In the genomic region with DNA sequence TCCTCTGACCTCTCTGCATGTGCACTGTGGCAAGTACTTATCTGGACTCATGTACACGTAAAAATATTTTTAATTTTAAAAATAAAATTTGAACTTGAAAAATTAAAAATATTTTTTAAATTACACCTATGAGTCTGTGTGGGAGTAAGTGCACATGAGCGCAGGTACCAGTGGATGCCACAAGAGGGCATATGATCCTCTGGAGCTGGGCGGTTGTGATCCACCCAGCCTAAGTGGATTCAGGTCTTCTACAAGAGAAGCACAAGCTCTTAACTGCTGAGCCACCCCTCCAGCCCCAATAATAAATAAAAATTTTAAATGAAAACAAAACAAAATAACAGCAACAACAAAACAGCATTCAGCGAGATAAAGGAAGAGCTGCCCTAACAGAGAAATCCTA, we compare ENCODE assay signal across 22 mouse cellular contexts. TPM values are rescaled to one million over a fixed set of nuclear protein-coding genes. Genes with fewer than 3 reads are reported as not detected.
A peak's percentile ranks its signal among the peaks of the same experiment; 100 is the strongest.
DNase-seq lines count a peak whose midpoint lies in the region; ATAC-seq and TF ChIP-seq lines count a peak whose summit lies in the region.
"Had no signal": no experiment of that assay in that cellular context is flagged by ENCODE, and none has a peak within 500 bp of the region (broad histone marks: within the 10 kb centered on the region; RNA-seq: fewer than 3 reads in every experiment).

No protein-coding gene starts in this region.

- no peaks in the 10 kb centered on the region for H3K9me3 ChIP-seq in intestine, postnatal 0 days (ENCODE audit: control insufficient read depth)
- no peaks in the 10 kb centered on the region for H3K9me3 ChIP-seq in intestine, embryonic 16.5 days (ENCODE audit: control insufficient read depth, low read length)
- no peaks in the 10 kb centered on the region for H3K9me3 ChIP-seq in lung, embryonic 14.5 days (ENCODE audit: low read depth, low read length)
- H3K9me3 ChIP-seq in midbrain, embryonic 10.5 days (replicated peaks) = no peaks in the 10 kb centered on the region
- H3K9me3 ChIP-seq: forebrain, embryonic 13.5 days; hindbrain, embryonic 15.5 days had no signal

- H3K9ac ChIP-seq in intestine, postnatal 0 days (ENCODE audit: low read depth, low read length) = no peak overlapping the region
- H3K9ac ChIP-seq in intestine, embryonic 16.5 days (ENCODE audit: low read depth, low read length) = no peak overlapping the region
- H3K9ac ChIP-seq in lung, embryonic 14.5 days = no peak overlapping the region
- H3K9ac ChIP-seq: forebrain, embryonic 13.5 days; forebrain, postnatal 0 days; heart, embryonic 13.5 days; hindbrain, embryonic 15.5 days had no signal

- no peaks in the 10 kb centered on the region for H3K36me3 ChIP-seq in intestine, postnatal 0 days (ENCODE audit: control insufficient read depth, insufficient read depth)
- no peaks in the 10 kb centered on the region for H3K36me3 ChIP-seq in intestine, embryonic 16.5 days (ENCODE audit: control insufficient read depth, insufficient read depth, low read length)
- H3K36me3 ChIP-seq in lung, embryonic 14.5 days (ENCODE audit: insufficient read depth) = no peaks in the 10 kb centered on the region
- H3K36me3 ChIP-seq in midbrain, embryonic 10.5 days = no peaks in the 10 kb centered on the region
- H3K36me3 ChIP-seq: embryonic facial prominence, embryonic 10.5 days; heart, embryonic 13.5 days; hindbrain, embryonic 15.5 days had no signal

- TF ChIP-seq CTCF in intestine, postnatal 0 days (IDR thresholded peaks at IDR 0.05; ENCODE audit: low read depth) = peak; percentile 19; the same call in 1 of the 2 replicates
- TF ChIP-seq CTCF in lung, embryonic 14.5 days (IDR thresholded peaks at IDR 0.05; ENCODE audit: low read depth) = 0 out of 2 replicates have a peak, but pooled peaks have one; percentile 16

- no peak for DNase-seq in lung, embryonic 14.5 days
- DNase-seq in lung, postnatal 10 days = no peak
- peak; percentile 62 for DNase-seq in R1 (ENCODE audit: low read depth, low spot score)
- DNase-seq in frontal cortex, postnatal 25 days (ENCODE audit: low spot score in 2 of 2) = no peak
- no peak for DNase-seq in midbrain, embryonic 10.5 days (ENCODE audit: low spot score)
- DNase-seq: adrenal gland, postnatal 14 days; cerebellum, adult 18-20 months; cerebellum, adult 9-11 months; cerebellum, postnatal 36 days; forebrain, postnatal 0 days; heart, postnatal 36 days; kidney, adult 18-20 months had no signal

- H3K4me1 ChIP-seq in intestine, postnatal 0 days (replicated peaks; ENCODE audit: control insufficient read depth, insufficient read depth, low read length) = no peaks in the 10 kb centered on the region
- H3K4me1 ChIP-seq in intestine, embryonic 16.5 days (ENCODE audit: control insufficient read depth, insufficient read depth, low read length) = no peaks in the 10 kb centered on the region
- no peaks in the 10 kb centered on the region for H3K4me1 ChIP-seq in lung, embryonic 14.5 days (ENCODE audit: insufficient read depth)
- H3K4me1 ChIP-seq in midbrain, embryonic 10.5 days = no peaks in the 10 kb centered on the region
- H3K4me1 ChIP-seq: forebrain, embryonic 13.5 days; heart, embryonic 13.5 days; hindbrain, embryonic 15.5 days had no signal

- no peak overlapping the region for H3K4me2 ChIP-seq in intestine, postnatal 0 days (replicated peaks; ENCODE audit: low read depth)
- H3K4me2 ChIP-seq in intestine, embryonic 16.5 days (ENCODE audit: low read depth, low read length) = no peak overlapping the region
- no peak overlapping the region for H3K4me2 ChIP-seq in lung, embryonic 14.5 days
- H3K4me2 ChIP-seq: forebrain, embryonic 13.5 days; heart, embryonic 13.5 days; hindbrain, embryonic 15.5 days had no signal

- no peak overlapping the region for H3K27ac ChIP-seq in intestine, postnatal 0 days (ENCODE audit: low read depth, low read length)
- H3K27ac ChIP-seq in intestine, embryonic 16.5 days (ENCODE audit: low read length) = no peak overlapping the region
- no peak overlapping the region for H3K27ac ChIP-seq in lung, embryonic 14.5 days (ENCODE audit: low read depth)
- H3K27ac ChIP-seq in midbrain, embryonic 10.5 days (replicated peaks) = no peak overlapping the region
- H3K27ac ChIP-seq: embryonic facial prominence, embryonic 10.5 days; forebrain, embryonic 13.5 days; heart, embryonic 13.5 days; hindbrain, embryonic 15.5 days had no signal

- no peak overlapping the region for H3K4me3 ChIP-seq in intestine, postnatal 0 days (ENCODE audit: low read depth, low read length)
- H3K4me3 ChIP-seq in intestine, embryonic 16.5 days (ENCODE audit: low read length) = no peak overlapping the region
- H3K4me3 ChIP-seq in lung, embryonic 14.5 days (ENCODE audit: low read depth, low read length) = no peak overlapping the region
- no peak overlapping the region for H3K4me3 ChIP-seq in midbrain, embryonic 10.5 days
- H3K4me3 ChIP-seq: embryonic facial prominence, embryonic 10.5 days; forebrain, embryonic 13.5 days; heart, embryonic 13.5 days; hindbrain, embryonic 15.5 days had no signal

- no peak for ATAC-seq in intestine, postnatal 0 days
- ATAC-seq in intestine, embryonic 16.5 days = no peak
- no peak for ATAC-seq in lung, embryonic 14.5 days (ENCODE audit: insufficient read depth)
- ATAC-seq: activated CD4-positive, CD25-positive, alpha-beta regulatory T cell, adult 4 months; forebrain, embryonic 13.5 days; forebrain, postnatal 0 days had no signal

- H3K27me3 ChIP-seq in intestine, postnatal 0 days (replicated peaks; ENCODE audit: control insufficient read depth, insufficient read depth, low read length) = no peaks in the 10 kb centered on the region; the same call in 1 of the 2 replicates
- H3K27me3 ChIP-seq in intestine, embryonic 16.5 days (replicated peaks; ENCODE audit: control insufficient read depth, insufficient read depth, low read length) = no peaks in the 10 kb centered on the region
- H3K27me3 ChIP-seq in lung, embryonic 14.5 days (ENCODE audit: insufficient read depth, low read length) = no peaks in the 10 kb centered on the region
- no peaks in the 10 kb centered on the region for H3K27me3 ChIP-seq in midbrain, embryonic 10.5 days (ENCODE audit: low read depth, poor library complexity, severe bottlenecking)
- H3K27me3 ChIP-seq: hindbrain, embryonic 15.5 days had no signal

- 94% methylated on average over 4 of the region's 4 CpGs for WGBS in intestine, postnatal 0 days
- WGBS in intestine, embryonic 16.5 days = 94% methylated on average over 4 of the region's 4 CpGs
- 93% methylated on average over 4 of the region's 4 CpGs for WGBS in lung, embryonic 14.5 days
- 94% methylated on average over 4 of the region's 4 CpGs for WGBS in midbrain, embryonic 10.5 days

RNA-seq across cellular contexts. Expression of gene Oxct2a, which starts 9.7 kb away (rescaled TPM):
- 0.21 and 0.24 TPM in 2 replicates for polyA plus RNA-seq in intestine, postnatal 0 days (2015; fragmentation: Nextera tagmentation; extraction: Ambion mirVana)
- not detected in 2 replicates for polyA plus RNA-seq in intestine, embryonic 16.5 days (2015; fragmentation: Nextera tagmentation; extraction: Ambion mirVana)
- not detected in 2 replicates for polyA plus RNA-seq in lung, embryonic 14.5 days (2014; fragmentation: Nextera tagmentation; extraction: Ambion mirVana)
- not detected in 2 replicates for polyA plus RNA-seq in midbrain, embryonic 10.5 days (2016; fragmentation: Nextera tagmentation; extraction: Ambion mirVana)
- polyA plus RNA-seq: activated CD4-positive, CD25-positive, alpha-beta regulatory T cell, adult 4 months; embryonic facial prominence, embryonic 10.5 days; embryonic facial prominence, embryonic 14.5 days; forebrain, embryonic 13.5 days; heart, embryonic 13.5 days; heart, postnatal 0 days; hindbrain, embryonic 11.5 days; hindbrain, embryonic 15.5 days had no signal

RNA-seq across cellular contexts. Expression of gene Bmp8a, which starts 9.9 kb away (rescaled TPM):
- polyA plus RNA-seq in intestine, postnatal 0 days (2015; fragmentation: Nextera tagmentation; extraction: Ambion mirVana) = 7.3 and 8.1 TPM in 2 replicates
- polyA plus RNA-seq in intestine, embryonic 16.5 days (2015; fragmentation: Nextera tagmentation; extraction: Ambion mirVana) = 0.64 and 1.1 TPM in 2 replicates
- 0.11 and 0.30 TPM in 2 replicates for polyA plus RNA-seq in lung, embryonic 14.5 days (2014; fragmentation: Nextera tagmentation; extraction: Ambion mirVana)
- 0.07 and 0.11 TPM in 2 replicates for polyA plus RNA-seq in midbrain, embryonic 10.5 days (2016; fragmentation: Nextera tagmentation; extraction: Ambion mirVana)
- polyA plus RNA-seq: activated CD4-positive, CD25-positive, alpha-beta regulatory T cell, adult 4 months; embryonic facial prominence, embryonic 10.5 days; forebrain, embryonic 13.5 days; heart, postnatal 0 days had no signal
